Mouse (Mus musculus): ENCODE data around the gene Rnpepl1. TPM values are rescaled to one million over a fixed set of nuclear protein-coding genes. Genes with fewer than 3 reads are reported as not detected.
A peak's percentile ranks its signal among the peaks of the same experiment; 100 is the strongest.

Gene Rnpepl1
- polyA plus RNA-seq, 1 experiment from 2014 or later, result 33.5 TPM

- H3K9ac ChIP-seq, result peak overlapping the region; percentile 72
- no peak for ATAC-seq (replicated peaks; ENCODE audit: insufficient number of reproducible peaks, insufficient read depth, low FRiP score, low read depth)
- no peaks in the 10 kb centered on the region for H3K36me3 ChIP-seq
- H3K9me3 ChIP-seq (replicated peaks), result no peaks in the 10 kb centered on the region
- peak overlapping the region; percentile 94 for H3K27ac ChIP-seq
- no peaks in the 10 kb centered on the region for H3K27me3 ChIP-seq
- peaks cover 47% of the 10 kb centered on the region for H3K4me1 ChIP-seq (replicated peaks)
- peak overlapping the region; percentile 90 for H3K4me2 ChIP-seq
- peak overlapping the region; percentile 79 for H3K4me3 ChIP-seq
- WGBS, result 38% methylated on average over 20 of the region's 20 CpGs
Observed at GRCm38 (mm10) chr1:92907632-92908360, 2.8 kb upstream of the Rnpepl1 start.

GRCm38 (mm10) chr1:92908664-92909063, 1.9 kb upstream of the Rnpepl1 start:
- no peak overlapping the region for H3K27ac ChIP-seq
- no peak overlapping the region for H3K4me3 ChIP-seq
- H3K27me3 ChIP-seq, result no peaks in the 10 kb centered on the region
- H3K9ac ChIP-seq, result no peak overlapping the region
- no peak overlapping the region for H3K4me2 ChIP-seq
- 91% methylated on average over 3 of the region's 3 CpGs for WGBS
- no peaks in the 10 kb centered on the region for H3K36me3 ChIP-seq
- H3K4me1 ChIP-seq (replicated peaks), result peaks cover 46% of the 10 kb centered on the region
- no peak for ATAC-seq (replicated peaks; ENCODE audit: insufficient number of reproducible peaks, insufficient read depth, low FRiP score, low read depth)
- H3K9me3 ChIP-seq (replicated peaks), result no peaks in the 10 kb centered on the region

- Histone ChIP-seq H3K27ac (no peak overlapping the region), H3K4me1 (replicated peaks) (peaks cover 46% of the 10 kb centered on the region), H3K9me3 (replicated peaks) (no peaks in the 10 kb centered on the region), H3K4me2 (no peak overlapping the region), H3K9ac (no peak overlapping the region), H3K27me3 (no peaks in the 10 kb centered on the region), H3K4me3 (no peak overlapping the region), H3K36me3 (no peaks in the 10 kb centered on the region)
- 68% methylated on average over 4 of the region's 4 CpGs for WGBS
- ATAC-seq (replicated peaks; ENCODE audit: insufficient number of reproducible peaks, insufficient read depth, low FRiP score, low read depth), result no peak
Observed at GRCm38 (mm10) chr1:92909068-92909467, 1.5 kb upstream of the Rnpepl1 start.

GRCm38 (mm10) chr1:92910925-92911720, 540 bp downstream of the Rnpepl1 start:
- Histone ChIP-seq H3K4me3 (peak overlapping the region; percentile 62), H3K4me2 (peak overlapping the region; percentile 83), H3K36me3 (peaks cover 18% of the 10 kb centered on the region), H3K9ac (peak overlapping the region; percentile 91), H3K9me3 (replicated peaks) (no peaks in the 10 kb centered on the region), H3K27me3 (no peaks in the 10 kb centered on the region), H3K27ac (peak overlapping the region; percentile 93), H3K4me1 (replicated peaks) (peaks cover 46% of the 10 kb centered on the region)
- WGBS, result under 1% methylated on average over 65 of the region's 85 CpGs
- peak; percentile 24 for ATAC-seq (replicated peaks; ENCODE audit: insufficient number of reproducible peaks, insufficient read depth, low FRiP score, low read depth)

GRCm38 (mm10) chr1:92911721-92912138, 1.1 kb downstream of the Rnpepl1 start:
- H3K27ac ChIP-seq, result peak overlapping the region; percentile 93
- 43% methylated on average over 8 of the region's 8 CpGs for WGBS
- ATAC-seq (replicated peaks; ENCODE audit: insufficient number of reproducible peaks, insufficient read depth, low FRiP score, low read depth), result no peak
- peak overlapping the region; percentile 62 for H3K4me3 ChIP-seq
- peak overlapping the region; percentile 83 for H3K4me2 ChIP-seq
- H3K27me3 ChIP-seq, result no peaks in the 10 kb centered on the region
- H3K9ac ChIP-seq, result peak overlapping the region; percentile 91
- no peaks in the 10 kb centered on the region for H3K9me3 ChIP-seq (replicated peaks)
- H3K4me1 ChIP-seq (replicated peaks), result peaks cover 40% of the 10 kb centered on the region
- H3K36me3 ChIP-seq, result peaks cover 24% of the 10 kb centered on the region

- WGBS, result 44% methylated on average over 1 of the region's 1 CpGs
- peak overlapping the region; percentile 93; the same call in 1 of the 2 replicates for H3K27ac ChIP-seq
- no peaks in the 10 kb centered on the region for H3K27me3 ChIP-seq
- H3K9me3 ChIP-seq (replicated peaks), result no peaks in the 10 kb centered on the region
- peak overlapping the region; percentile 83 for H3K4me2 ChIP-seq
- H3K36me3 ChIP-seq, result peaks cover 27% of the 10 kb centered on the region
- no peak for ATAC-seq (replicated peaks; ENCODE audit: insufficient number of reproducible peaks, insufficient read depth, low FRiP score, low read depth)
- H3K4me1 ChIP-seq (replicated peaks), result peaks cover 40% of the 10 kb centered on the region
- peak overlapping the region; percentile 62 for H3K4me3 ChIP-seq
- H3K9ac ChIP-seq, result peak overlapping the region; percentile 91
Observed at GRCm38 (mm10) chr1:92912286-92912685, 1.7 kb downstream of the Rnpepl1 start.

- Histone ChIP-seq H3K27me3 (no peaks in the 10 kb centered on the region), H3K27ac (no peak overlapping the region), H3K4me3 (no peak overlapping the region), H3K9ac (no peak overlapping the region), H3K9me3 (replicated peaks) (no peaks in the 10 kb centered on the region), H3K36me3 (peaks cover 46% of the 10 kb centered on the region), H3K4me1 (replicated peaks) (peaks cover 29% of the 10 kb centered on the region), H3K4me2 (no peak overlapping the region)
- no peak for ATAC-seq (replicated peaks; ENCODE audit: insufficient number of reproducible peaks, insufficient read depth, low FRiP score, low read depth)
- 75% methylated on average over 4 of the region's 4 CpGs for WGBS
Observed at GRCm38 (mm10) chr1:92914239-92914638, 3.7 kb downstream of the Rnpepl1 start.

- ATAC-seq (replicated peaks; ENCODE audit: insufficient number of reproducible peaks, insufficient read depth, low FRiP score, low read depth), result no peak
- no peaks in the 10 kb centered on the region for H3K27me3 ChIP-seq
- peaks cover 54% of the 10 kb centered on the region for H3K36me3 ChIP-seq
- H3K4me1 ChIP-seq (replicated peaks), result peaks cover 24% of the 10 kb centered on the region
- H3K4me2 ChIP-seq, result no peak overlapping the region
- H3K9ac ChIP-seq, result no peak overlapping the region
- no peak overlapping the region for H3K4me3 ChIP-seq
- H3K27ac ChIP-seq, result no peak overlapping the region
- 92% methylated on average over 11 of the region's 11 CpGs for WGBS
- no peaks in the 10 kb centered on the region for H3K9me3 ChIP-seq (replicated peaks)
Observed at GRCm38 (mm10) chr1:92914993-92915392, 4.4 kb downstream of the Rnpepl1 start.

- Histone ChIP-seq H3K9me3 (replicated peaks) (no peaks in the 10 kb centered on the region), H3K4me2 (no peak overlapping the region), H3K9ac (no peak overlapping the region), H3K27ac (no peak overlapping the region), H3K36me3 (peaks cover 65% of the 10 kb centered on the region), H3K4me1 (replicated peaks) (peaks cover 29% of the 10 kb centered on the region), H3K27me3 (no peaks in the 10 kb centered on the region), H3K4me3 (no peak overlapping the region)
- no peak for ATAC-seq (replicated peaks; ENCODE audit: insufficient number of reproducible peaks, insufficient read depth, low FRiP score, low read depth)
- WGBS, result 93% methylated on average over 9 of the region's 9 CpGs
Observed at GRCm38 (mm10) chr1:92916725-92917124, 6.1 kb downstream of the Rnpepl1 start.

GRCm38 (mm10) chr1:92919151-92919550, 8.6 kb downstream of the Rnpepl1 start:
- Histone ChIP-seq H3K36me3 (peaks cover 65% of the 10 kb centered on the region), H3K27me3 (no peaks in the 10 kb centered on the region), H3K27ac (no peak overlapping the region), H3K4me3 (no peak overlapping the region), H3K9ac (no peak overlapping the region), H3K9me3 (replicated peaks) (no peaks in the 10 kb centered on the region), H3K4me2 (no peak overlapping the region), H3K4me1 (replicated peaks) (peaks cover 24% of the 10 kb centered on the region)
- 97% methylated on average over 11 of the region's 11 CpGs for WGBS
- no peak for ATAC-seq (replicated peaks; ENCODE audit: insufficient number of reproducible peaks, insufficient read depth, low FRiP score, low read depth)

- peaks cover 61% of the 10 kb centered on the region for H3K36me3 ChIP-seq
- no peaks in the 10 kb centered on the region for H3K27me3 ChIP-seq
- no peak overlapping the region for H3K4me3 ChIP-seq
- no peak overlapping the region for H3K9ac ChIP-seq
- WGBS, result 84% methylated on average over 12 of the region's 12 CpGs
- ATAC-seq (replicated peaks; ENCODE audit: insufficient number of reproducible peaks, insufficient read depth, low FRiP score, low read depth), result no peak
- H3K27ac ChIP-seq, result no peak overlapping the region
- H3K4me1 ChIP-seq (replicated peaks), result peaks cover 24% of the 10 kb centered on the region
- no peak overlapping the region for H3K4me2 ChIP-seq
- no peaks in the 10 kb centered on the region for H3K9me3 ChIP-seq (replicated peaks)
Observed at GRCm38 (mm10) chr1:92919775-92920174, 9.2 kb downstream of the Rnpepl1 start.
